Mouse (Mus musculus) stomach, embryonic 14.5 days (tissue): ENCODE results near the gene Dnm3. TPM values are rescaled to one million over a fixed set of nuclear protein-coding genes. Genes with fewer than 3 reads are reported as not detected.

ENCODE experiments used
- ATAC-seq: fragments of 200-750 bp; cut with Nextera tagmentation; 2 replicates; pipeline ENCODE4 v1.8.0; 2017; ENCODE audit warnings: low read depth, moderate TSS enrichment; ENCODE audit not compliant: insufficient number of reproducible peaks, insufficient read depth, low FRiP score
- H3K27ac ChIP-seq: fragments of 300-500 bp; sonication (generic); 2 replicates; pipeline ENCODE4 v1.5.1; 2014; ENCODE audit warnings: mild to moderate bottlenecking, low read length, moderate library complexity, mixed read lengths
- H3K27me3 ChIP-seq: fragments of 300-500 bp; sonication (generic); 2 replicates; pipeline ENCODE4 v1.6.1; 2014; ENCODE audit warnings: low read length, control low read depth, mixed read lengths; ENCODE audit not compliant: control insufficient read depth, insufficient read depth
- H3K36me3 ChIP-seq: fragments of 300-500 bp; sonication (generic); 2 replicates; pipeline ENCODE4 v1.6.1; 2014; ENCODE audit warnings: mild to moderate bottlenecking, control low read depth, low read length, moderate library complexity, mixed read lengths; ENCODE audit not compliant: control insufficient read depth, insufficient read depth
- H3K4me1 ChIP-seq: fragments of 300-500 bp; sonication (generic); 2 replicates; pipeline ENCODE4 v1.6.1; 2014; ENCODE audit warnings: low read length, control low read depth, mixed read lengths; ENCODE audit not compliant: control insufficient read depth, insufficient read depth
- H3K4me2 ChIP-seq: fragments of 300-500 bp; sonication (generic); replicated peaks from 2 replicates; pipeline ENCODE4 v1.6.1; 2014; ENCODE audit warnings: low read depth, low read length, control low read depth
- H3K4me3 ChIP-seq: fragments of 300-500 bp; sonication (generic); 2 replicates; pipeline ENCODE4 v1.5.1; 2014; ENCODE audit warnings: low read depth, low read length, control low read depth
- H3K9ac ChIP-seq: fragments of 300-500 bp; sonication (generic); replicated peaks from 2 replicates; pipeline ENCODE4 v1.6.1; 2014; ENCODE audit warnings: low read depth, mild to moderate bottlenecking, control low read depth, low read length, moderate library complexity, mixed read lengths
- H3K9me3 ChIP-seq: fragments of 300-500 bp; sonication (generic); 2 replicates; pipeline ENCODE4 v1.6.1; 2016; ENCODE audit warnings: low read depth, low read length, control low read depth; ENCODE audit not compliant: control insufficient read depth
- WGBS: fragments of 180-500 bp; shearing (Covaris S2); extraction: QIAGEN DNeasy Blood & Tissue Kit; methylation state at CpG from one replicate; pipeline ENCODE4 v1.1.7; 2014; 5-methylcytosine and 5-hydroxymethylcytosine counted together
- polyA plus RNA-seq: library from polyadenylated mRNA; unstranded; fragments of >200 nt; fragmentation: Nextera tagmentation; extraction: Ambion mirVana; gene quantifications from 2 replicates; pipeline ENCODE4 v1.2.1, GENCODE M21; 2014

Dnm3 gene
- polyA plus RNA-seq, 1 experiment from 2014 or later: 8.6 TPM

DNA sequence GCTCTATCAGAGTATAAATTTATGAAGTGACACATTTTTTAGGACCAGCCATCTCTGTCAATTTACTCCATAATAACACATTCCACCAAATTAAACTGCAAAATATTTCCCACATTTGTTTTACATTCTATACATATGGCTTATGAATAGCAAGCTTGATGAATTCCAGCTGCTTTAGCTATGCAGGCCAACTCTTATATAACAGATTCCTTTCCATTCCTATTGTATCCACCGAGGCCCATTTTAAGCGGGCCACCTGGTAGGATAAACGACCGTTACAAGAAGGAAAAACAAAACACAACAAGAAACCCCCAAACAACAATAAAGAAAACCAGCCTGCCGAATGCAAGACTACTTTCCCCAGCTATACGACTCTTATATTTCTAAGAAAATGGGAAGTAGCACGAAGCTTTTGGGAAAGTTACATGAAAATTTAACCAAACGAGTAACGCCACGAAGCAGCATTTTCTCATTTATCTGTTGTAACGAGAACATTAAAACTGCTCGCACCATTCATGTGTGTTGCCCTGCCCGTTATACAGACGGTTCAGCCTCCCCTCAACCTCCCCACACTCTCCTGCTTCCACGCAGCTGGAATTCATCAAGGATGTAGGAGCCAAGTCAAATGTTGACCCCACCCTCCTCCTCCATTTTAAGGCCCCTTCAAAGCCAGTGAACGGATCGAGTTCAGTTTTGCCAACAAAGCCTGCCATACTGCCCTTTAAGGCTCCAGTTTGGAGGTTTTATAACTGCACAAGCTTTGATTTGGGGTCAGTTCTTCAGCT lies 403.0 kb downstream of the Dnm3 start:
- Histone ChIP-seq H3K4me2 (no peak overlapping the region), H3K27me3 (no peaks in the 10 kb centered on the region), H3K4me1 (peaks cover 35% of the 10 kb centered on the region), H3K9ac (no peak overlapping the region), H3K27ac (peak overlapping the region; percentile 91), H3K9me3 (no peaks in the 10 kb centered on the region), H3K36me3 (no peaks in the 10 kb centered on the region), H3K4me3 (no peak overlapping the region)
- peak; percentile 62; the same call in 1 of the 2 replicates for ATAC-seq
- WGBS: 49% methylated on average over 17 of the region's 17 CpGs

DNA sequence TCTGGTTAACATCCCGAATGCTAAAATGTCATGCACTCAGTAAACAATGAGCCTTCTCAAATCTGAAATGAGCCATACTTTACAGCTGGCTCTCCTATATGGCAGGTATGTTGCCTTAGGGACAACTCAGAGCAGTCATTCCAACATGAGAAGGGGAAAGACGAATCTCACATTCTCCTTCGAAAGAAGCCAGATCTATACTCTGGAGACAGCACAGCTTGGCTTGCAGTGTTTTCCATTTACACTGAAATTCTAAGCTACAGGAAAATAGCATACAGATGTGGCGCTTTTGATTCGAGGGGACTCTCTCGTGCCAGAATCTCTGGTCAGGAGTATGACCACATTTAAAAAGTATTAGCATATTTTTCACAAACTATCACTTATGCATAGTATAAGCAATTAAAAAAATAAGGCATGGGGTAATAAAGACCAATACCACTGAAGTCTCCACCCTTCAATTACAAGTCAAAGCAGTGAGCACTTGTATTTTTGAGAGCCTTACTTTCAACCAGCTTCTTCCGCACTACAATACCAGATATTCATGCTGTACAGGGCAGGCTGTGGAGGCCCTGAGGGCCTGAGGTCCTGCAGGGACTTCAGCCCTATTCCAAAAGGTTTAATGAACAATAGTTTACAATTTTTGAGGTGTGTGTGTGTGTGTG lies 404.8 kb downstream of the Dnm3 start:
- Histone ChIP-seq H3K27ac (peak overlapping the region; percentile 91), H3K27me3 (no peaks in the 10 kb centered on the region), H3K4me3 (no peak overlapping the region), H3K4me1 (peaks cover 32% of the 10 kb centered on the region), H3K9me3 (no peaks in the 10 kb centered on the region), H3K36me3 (no peaks in the 10 kb centered on the region), H3K9ac (no peak overlapping the region), H3K4me2 (no peak overlapping the region)
- WGBS: 63% methylated on average over 7 of the region's 7 CpGs
- ATAC-seq: peak; percentile 43; the same call in 1 of the 2 replicates

DNA sequence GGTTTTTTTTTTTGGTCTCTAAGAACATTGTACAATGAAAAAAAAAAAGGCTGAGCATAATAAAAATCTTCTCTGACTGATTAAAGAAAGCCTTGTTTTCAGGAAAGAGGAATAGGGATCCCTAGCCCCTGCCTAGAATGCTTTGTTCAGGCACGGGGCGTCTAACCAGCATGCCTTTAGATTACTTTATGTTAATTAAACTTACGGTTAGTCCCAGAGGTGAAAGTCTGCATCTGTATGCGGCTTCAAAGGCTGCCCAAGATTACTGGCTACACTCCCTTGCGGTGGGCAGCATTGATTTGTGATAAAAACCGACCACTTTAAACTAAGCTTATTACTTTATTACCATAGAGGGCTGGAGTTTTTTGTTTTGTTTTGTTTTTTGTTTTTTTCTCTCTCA lies 424.2 kb downstream of the Dnm3 start:
- Histone ChIP-seq H3K9ac (no peak overlapping the region), H3K9me3 (no peaks in the 10 kb centered on the region), H3K27ac (peak overlapping the region; percentile 16; the same call in 1 of the 2 replicates), H3K36me3 (no peaks in the 10 kb centered on the region), H3K4me2 (no peak overlapping the region), H3K4me3 (no peak overlapping the region), H3K27me3 (no peaks in the 10 kb centered on the region), H3K4me1 (no peaks in the 10 kb centered on the region)
- ATAC-seq: no peak
- WGBS: 33% methylated on average over 6 of the region's 6 CpGs

DNA sequence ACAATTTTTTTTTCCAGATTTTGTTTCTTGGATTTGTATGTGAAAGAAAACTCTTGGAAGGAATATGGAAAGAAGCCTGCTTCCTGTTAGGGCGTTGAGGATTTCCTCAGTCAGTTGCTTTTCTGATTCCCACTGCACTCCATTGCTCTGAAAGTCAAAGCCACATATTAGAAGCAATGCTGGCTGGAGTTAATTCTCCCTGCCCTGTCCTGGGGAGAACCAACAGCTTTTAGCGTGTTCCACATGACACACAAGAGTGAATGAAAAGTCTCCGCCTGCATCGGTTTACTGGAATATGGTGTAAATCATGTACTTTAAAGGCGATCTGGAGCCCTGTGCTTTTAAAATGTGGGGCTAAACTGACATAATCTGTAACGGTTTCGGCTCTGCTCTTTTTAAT lies 424.6 kb downstream of the Dnm3 start:
- H3K4me3 ChIP-seq: no peak overlapping the region
- 46% methylated on average over 7 of the region's 7 CpGs for WGBS
- no peaks in the 10 kb centered on the region for H3K4me1 ChIP-seq
- peak overlapping the region; percentile 45 for H3K27ac ChIP-seq
- H3K4me2 ChIP-seq: no peak overlapping the region
- H3K27me3 ChIP-seq: no peaks in the 10 kb centered on the region
- H3K9ac ChIP-seq: no peak overlapping the region
- H3K9me3 ChIP-seq: no peaks in the 10 kb centered on the region
- ATAC-seq: no peak
- H3K36me3 ChIP-seq: no peaks in the 10 kb centered on the region

DNA sequence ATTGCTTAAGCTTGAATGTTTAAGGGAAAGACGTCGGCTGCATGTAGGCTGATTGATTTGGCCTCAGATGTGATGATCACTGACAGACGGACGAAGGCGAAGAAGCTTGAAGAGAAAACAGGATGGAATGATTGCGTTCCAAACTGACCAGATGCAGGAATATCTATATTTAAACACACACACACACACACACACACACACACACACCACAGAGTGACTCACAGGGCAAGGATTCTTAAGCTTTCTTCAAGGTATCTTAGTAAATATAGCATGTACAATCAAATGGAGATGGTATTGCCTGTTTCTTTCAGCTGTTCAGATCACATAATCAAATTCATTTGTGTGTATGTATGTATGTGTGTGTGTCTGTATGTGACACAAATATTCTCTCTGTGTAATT lies 425.1 kb downstream of the Dnm3 start:
- Histone ChIP-seq H3K27me3 (no peaks in the 10 kb centered on the region), H3K4me2 (no peak overlapping the region), H3K4me1 (no peaks in the 10 kb centered on the region), H3K27ac (peak overlapping the region; percentile 45; the same call in 1 of the 2 replicates), H3K4me3 (no peak overlapping the region), H3K9me3 (no peaks in the 10 kb centered on the region), H3K36me3 (no peaks in the 10 kb centered on the region), H3K9ac (no peak overlapping the region)
- ATAC-seq: no peak
- 84% methylated on average over 6 of the region's 6 CpGs for WGBS

DNA sequence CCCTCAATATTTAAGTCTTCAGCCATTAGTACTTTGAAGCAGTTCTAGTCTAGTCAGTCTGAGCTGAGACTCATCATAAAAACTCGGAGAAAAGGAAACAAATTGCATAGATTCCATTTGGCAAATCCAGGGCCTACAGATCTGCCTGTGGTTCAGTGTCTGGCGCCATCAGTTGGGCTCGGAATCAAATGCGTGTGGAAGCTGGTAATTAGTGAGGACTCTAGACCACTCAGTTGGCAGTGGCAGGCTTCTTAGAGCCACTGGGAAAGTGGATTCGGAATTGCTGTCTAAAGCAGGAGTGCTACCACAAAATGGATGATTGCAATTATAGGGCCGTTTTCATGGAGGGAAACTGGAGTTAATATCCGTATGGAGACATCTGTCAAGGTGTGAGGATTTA lies 425.7 kb downstream of the Dnm3 start:
- Histone ChIP-seq H3K36me3 (no peaks in the 10 kb centered on the region), H3K4me1 (no peaks in the 10 kb centered on the region), H3K27ac (no peak overlapping the region), H3K4me2 (no peak overlapping the region), H3K9ac (no peak overlapping the region), H3K9me3 (no peaks in the 10 kb centered on the region), H3K27me3 (no peaks in the 10 kb centered on the region), H3K4me3 (no peak overlapping the region)
- ATAC-seq: no peak
- 69% methylated on average over 7 of the region's 7 CpGs for WGBS

DNA sequence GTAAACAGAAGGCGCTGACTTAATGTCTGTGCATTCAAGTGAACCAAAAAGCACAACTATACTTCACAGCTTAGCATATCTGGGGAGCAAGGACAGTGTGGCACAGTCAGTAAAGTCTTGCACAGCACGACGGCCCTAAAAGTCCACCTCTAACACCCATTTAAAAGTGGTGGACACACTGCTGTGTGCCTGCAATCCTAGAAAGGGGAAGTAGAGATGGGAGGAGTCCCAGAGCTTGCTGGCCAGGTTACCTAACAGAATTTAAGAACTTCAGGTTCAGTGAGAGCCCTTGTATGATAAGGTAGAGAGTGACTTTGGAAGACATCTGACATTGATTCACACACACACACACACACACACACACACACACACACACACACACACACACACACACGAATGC lies 426.1 kb downstream of the Dnm3 start:
- WGBS: 95% methylated on average over 4 of the region's 4 CpGs
- ATAC-seq: no peak
- H3K27ac ChIP-seq: no peak overlapping the region

DNA sequence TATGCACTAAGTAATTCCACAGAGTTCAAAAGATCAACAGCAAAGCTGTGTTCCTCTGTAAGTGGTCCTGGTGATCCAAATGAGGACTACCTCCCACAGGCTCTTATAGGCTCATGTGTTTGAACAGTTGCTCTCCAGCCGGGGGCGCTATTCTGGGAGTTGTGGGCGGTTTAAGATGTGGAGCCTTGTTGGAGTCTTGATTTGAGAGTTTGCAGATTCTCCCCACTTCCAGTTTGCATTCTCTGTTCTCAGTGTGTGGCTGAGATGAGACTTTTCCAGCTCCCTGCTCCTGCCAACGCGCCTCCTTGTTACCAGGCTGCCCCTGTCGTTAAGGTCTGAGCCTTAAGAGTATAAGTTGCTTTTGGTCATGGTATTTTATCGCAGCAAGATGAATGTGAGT lies 430.2 kb downstream of the Dnm3 start:
- H3K36me3 ChIP-seq: no peaks in the 10 kb centered on the region
- peaks cover 7% of the 10 kb centered on the region; the same call in 1 of the 2 replicates for H3K4me1 ChIP-seq
- H3K27ac ChIP-seq: no peak overlapping the region
- no peaks in the 10 kb centered on the region for H3K9me3 ChIP-seq
- WGBS: 80% methylated on average over 7 of the region's 7 CpGs
- no peaks in the 10 kb centered on the region for H3K27me3 ChIP-seq
- no peak for ATAC-seq
- no peak overlapping the region for H3K4me2 ChIP-seq
- H3K4me3 ChIP-seq: no peak overlapping the region
- H3K9ac ChIP-seq: no peak overlapping the region

More for the DNA sequence above, 426.1 kb downstream of the Dnm3 start:
- Histone ChIP-seq H3K27me3 (no peaks in the 10 kb centered on the region), H3K9ac (no peak overlapping the region), H3K4me2 (no peak overlapping the region), H3K4me1 (no peaks in the 10 kb centered on the region), H3K9me3 (no peaks in the 10 kb centered on the region), H3K4me3 (no peak overlapping the region), H3K36me3 (no peaks in the 10 kb centered on the region)
